ENCODE assay signal across 9 mouse cellular contexts in genomic region chr2:94371093-94371492, GRCm38 (mm10). TPM values are rescaled to one million over a fixed set of nuclear protein-coding genes. Genes with fewer than 3 reads are reported as not detected.
DNase-seq lines count a peak whose midpoint lies in the region; ATAC-seq and TF ChIP-seq lines count a peak whose summit lies in the region.
"Had no signal": no experiment of that assay in that cellular context is flagged by ENCODE, and none has a peak within 500 bp of the region (broad histone marks: within the 10 kb centered on the region; RNA-seq: fewer than 3 reads in every experiment).

No protein-coding gene starts in this region.

- WGBS in forebrain, embryonic 14.5 days = 86% methylated on average over 6 of the region's 6 CpGs

- H3K9me3 ChIP-seq in forebrain, embryonic 14.5 days (replicated peaks; ENCODE audit: control insufficient read depth, low read length) = no peaks in the 10 kb centered on the region
- H3K9me3 ChIP-seq: limb, embryonic 13.5 days had no signal

- no peak overlapping the region for H3K4me3 ChIP-seq in layer of hippocampus, adult 2 months
- no peak overlapping the region for H3K4me3 ChIP-seq in forebrain, embryonic 14.5 days (ENCODE audit: low read depth, low read length)
- H3K4me3 ChIP-seq: limb, embryonic 13.5 days had no signal

- peak; percentile 50 for DNase-seq in adrenal gland, postnatal 10 days
- no peak for DNase-seq in adrenal gland, adult 18-20 months (ENCODE audit: low spot score in 2 of 2)
- DNase-seq in layer of hippocampus, adult 2 months (ENCODE audit: low spot score in 2 of 2) = peak in 1 of 2 experiments; percentile 30
- DNase-seq in layer of hippocampus, adult 9-11 months = no peak
- DNase-seq in ES-CJ7 (ENCODE audit: low read depth, low spot score) = peak; percentile 58
- DNase-seq in gastrocnemius, postnatal 14 days = peak; percentile 25
- peak; percentile 16 for DNase-seq in lung, postnatal 25 days (ENCODE audit: low spot score)
- DNase-seq in forebrain, embryonic 14.5 days (ENCODE audit: low spot score) = no peak

- peaks cover 78% of the 10 kb centered on the region for H3K36me3 ChIP-seq in forebrain, embryonic 14.5 days (ENCODE audit: control insufficient read depth, insufficient read depth, low read length)

- intact Hi-C loops in gastrocnemius, postnatal 14 days (cut with DNase I; ENCODE audit: low total_unique reads) = no loop called here

- H3K4me2 ChIP-seq in forebrain, embryonic 14.5 days (ENCODE audit: low read length) = no peak overlapping the region
- H3K4me2 ChIP-seq: limb, embryonic 13.5 days had no signal

- no peak overlapping the region for H3K9ac ChIP-seq in forebrain, embryonic 14.5 days (ENCODE audit: low read length)
- H3K9ac ChIP-seq: limb, embryonic 13.5 days had no signal

- no peaks in the 10 kb centered on the region for H3K4me1 ChIP-seq in forebrain, embryonic 14.5 days (ENCODE audit: control insufficient read depth, insufficient read depth, low read length)
- H3K4me1 ChIP-seq: limb, embryonic 13.5 days had no signal

- peak; percentile 73 for TF ChIP-seq CTCF in layer of hippocampus, adult 2 months (conservative IDR thresholded peaks at IDR 0.05)

- H3K27me3 ChIP-seq in forebrain, embryonic 14.5 days (replicated peaks; ENCODE audit: control insufficient read depth, insufficient read depth, low read length) = no peaks in the 10 kb centered on the region
- H3K27me3 ChIP-seq: limb, embryonic 13.5 days had no signal

- no peak overlapping the region for H3K27ac ChIP-seq in layer of hippocampus, adult 2 months
- H3K27ac ChIP-seq in forebrain, embryonic 14.5 days (ENCODE audit: low read depth, low read length) = no peak overlapping the region
- H3K27ac ChIP-seq: limb, embryonic 13.5 days had no signal

- ATAC-seq in forebrain, embryonic 14.5 days = no peak

RNA-seq across cellular contexts. Expression of gene Ttc17, which starts 35.4 kb away (rescaled TPM):
- total RNA-seq in adrenal gland, postnatal 10 days (2021) = 10 to 100 TPM; 26.7 to 28.0 TPM
- total RNA-seq in adrenal gland, adult 18-20 months (2021) = 10 to 100 TPM; 30.5 to 48.7 TPM
- total RNA-seq in layer of hippocampus, adult 2 months (2021) = 10 to 100 TPM; 37.1 to 40.6 TPM
- 10 to 100 TPM; 13.7 to 15.3 TPM for total RNA-seq in gastrocnemius, postnatal 14 days (2021)
- 19.1 and 21.7 TPM in 2 replicates for polyA plus RNA-seq in forebrain, embryonic 14.5 days (2014; fragmentation: Nextera tagmentation; extraction: Ambion mirVana)

Comparison
In these comparisons a context has a peak if more than half of its experiments do, and no peak if none do; other contexts are left out.
1. DNase-seq: peak in adrenal gland, postnatal 10 days (single experiment), ES-CJ7 (single experiment), gastrocnemius, postnatal 14 days (single experiment) and lung, postnatal 25 days (single experiment); none in adrenal gland, adult 18-20 months (0 of 2), layer of hippocampus, adult 9-11 months (single experiment) and forebrain, embryonic 14.5 days (single experiment).